ENCODE assay signal across 8 mouse cellular contexts in the genomic region with DNA sequence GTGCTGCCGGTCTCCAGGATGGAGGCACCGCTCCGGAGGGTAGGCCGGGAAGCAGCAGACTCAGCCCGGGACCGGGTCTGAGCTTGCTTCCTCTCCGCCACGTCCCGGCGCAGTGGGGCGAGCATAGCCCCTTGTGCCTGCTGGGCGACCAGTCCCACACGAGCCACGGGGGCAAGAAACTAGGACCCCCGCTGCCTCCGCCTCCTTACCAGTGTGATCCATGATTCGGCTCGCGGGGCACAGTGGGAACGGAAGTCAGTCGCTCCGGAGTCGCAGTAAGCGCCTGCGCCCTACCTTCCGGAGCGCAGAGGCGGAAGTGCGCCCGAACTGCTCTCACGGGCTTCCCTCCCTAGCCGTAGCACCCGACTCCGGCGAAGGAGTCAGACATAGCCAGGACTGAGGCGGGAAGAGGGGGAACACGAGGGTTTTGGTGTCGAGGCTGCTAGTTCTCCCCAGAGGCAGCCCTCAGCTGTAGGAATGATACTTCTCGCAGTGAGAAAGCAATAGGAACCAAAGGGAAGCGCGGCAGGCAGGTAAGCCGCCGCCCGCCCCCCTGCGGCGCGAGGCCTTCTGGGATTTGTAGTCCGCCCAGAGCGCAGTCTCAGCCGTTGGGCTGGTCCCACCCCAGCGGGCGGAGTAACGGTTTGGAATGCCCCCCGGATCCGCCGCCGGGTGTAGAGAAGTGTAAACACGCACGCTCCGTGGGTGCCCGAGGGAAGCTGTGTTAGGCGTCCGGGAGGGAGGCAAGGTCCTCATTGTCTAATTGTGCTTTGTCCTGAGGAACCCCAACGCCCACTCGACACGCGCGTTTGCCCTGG. TPM values are rescaled to one million over a fixed set of nuclear protein-coding genes. Genes with fewer than 3 reads are reported as not detected.
A peak's percentile ranks its signal among the peaks of the same experiment; 100 is the strongest.
DNase-seq lines count a peak whose midpoint lies in the region; ATAC-seq and TF ChIP-seq lines count a peak whose summit lies in the region.

A gene (minus strand): TSS at position 303 of the 818 bp plus-strand sequence.

- DNase-seq in brain, embryonic 14.5 days (ENCODE audit: low read depth): peak; percentile 99
- peak; percentile 96 for DNase-seq in kidney, postnatal 0 days (ENCODE audit: low spot score)
- DNase-seq in liver, embryonic 11.5 days (ENCODE audit: low spot score): peak; percentile 98
- peak; percentile 96 for DNase-seq in naive thymus-derived CD4-positive, alpha-beta T cell, adult 2 months (ENCODE audit: low read depth)

- TF ChIP-seq CTCF in C2C12 (IDR thresholded peaks at IDR 0.05; ENCODE audit: control insufficient read depth, insufficient read depth, insufficient read length): no peak
- TF ChIP-seq CTCF in brain, embryonic 14.5 days (IDR thresholded peaks at IDR 0.05; ENCODE audit: borderline replicate concordance, extremely low read depth, insufficient read depth, insufficient read length): no peak
- TF ChIP-seq CTCF in kidney, postnatal 0 days (IDR thresholded peaks at IDR 0.05; ENCODE audit: low read depth): peak; percentile 18

- H3K4me2 ChIP-seq in heart, embryonic 12.5 days: peak within 1 kb of the TSS; percentile 95
- H3K4me2 ChIP-seq in kidney, postnatal 0 days (ENCODE audit: low read length): peak within 1 kb of the TSS; percentile 90
- H3K4me2 ChIP-seq in liver, embryonic 11.5 days: peak within 1 kb of the TSS; percentile 92
- peak within 1 kb of the TSS; percentile 70 for H3K4me2 ChIP-seq in stomach, embryonic 14.5 days (replicated peaks; ENCODE audit: low read depth, low read length)

- H3K36me3 ChIP-seq in C2C12 (ENCODE audit: control insufficient read depth, insufficient read depth): peaks cover 3% of the 10 kb centered on the region
- H3K36me3 ChIP-seq in erythroblast, embryonic 14.5 days (ENCODE audit: control insufficient read depth): peaks cover 3% of the 10 kb centered on the region
- peaks cover under 1% of the 10 kb centered on the region for H3K36me3 ChIP-seq in heart, embryonic 12.5 days
- H3K36me3 ChIP-seq in kidney, postnatal 0 days (ENCODE audit: insufficient read depth, low read length): no peaks in the 10 kb centered on the region
- H3K36me3 ChIP-seq in liver, embryonic 11.5 days (ENCODE audit: control insufficient read depth, insufficient read depth, low read length): no peaks in the 10 kb centered on the region
- no peaks in the 10 kb centered on the region; the same call in 1 of the 2 replicates for H3K36me3 ChIP-seq in stomach, embryonic 14.5 days (ENCODE audit: control insufficient read depth, insufficient read depth, low read length)

- H3K9me3 ChIP-seq in erythroblast, embryonic 14.5 days (ENCODE audit: control insufficient read depth, low read length): no peaks in the 10 kb centered on the region
- no peaks in the 10 kb centered on the region for H3K9me3 ChIP-seq in heart, embryonic 12.5 days (replicated peaks)
- no peaks in the 10 kb centered on the region for H3K9me3 ChIP-seq in kidney, postnatal 0 days (replicated peaks; ENCODE audit: low read length)
- H3K9me3 ChIP-seq in liver, embryonic 11.5 days (ENCODE audit: control insufficient read depth, low read length): no peaks in the 10 kb centered on the region
- no peaks in the 10 kb centered on the region for H3K9me3 ChIP-seq in stomach, embryonic 14.5 days (ENCODE audit: control insufficient read depth, low read depth, low read length)

- TF ChIP-seq POLR2A in brain, embryonic 14.5 days (IDR thresholded peaks at IDR 0.05; ENCODE audit: borderline replicate concordance, extremely low read depth, insufficient read depth, insufficient read length, poor library complexity, severe bottlenecking): peak; percentile 61; the same call in 1 of the 2 replicates

- peaks cover 48% of the 10 kb centered on the region for H3K79me2 ChIP-seq in C2C12 (ENCODE audit: control insufficient read depth, insufficient read depth)

- H3K4me3 ChIP-seq in C2C12 (ENCODE audit: insufficient read depth, poor library complexity, severe bottlenecking): peak within 1 kb of the TSS; percentile 98
- peak within 1 kb of the TSS; percentile 89 for H3K4me3 ChIP-seq in erythroblast, embryonic 14.5 days (replicated peaks)
- peak within 1 kb of the TSS; percentile 98 for H3K4me3 ChIP-seq in heart, embryonic 12.5 days
- H3K4me3 ChIP-seq in kidney, postnatal 0 days (replicated peaks; ENCODE audit: low read depth, low read length): peak within 1 kb of the TSS; percentile 99
- peak within 1 kb of the TSS; percentile 97 for H3K4me3 ChIP-seq in liver, embryonic 11.5 days (ENCODE audit: low read depth, low read length)
- peak within 1 kb of the TSS; percentile 91 for H3K4me3 ChIP-seq in stomach, embryonic 14.5 days (ENCODE audit: low read depth, low read length)

- peak within 1 kb of the TSS; percentile 86 for H3K9ac ChIP-seq in heart, embryonic 12.5 days
- peak within 1 kb of the TSS; percentile 87 for H3K9ac ChIP-seq in kidney, postnatal 0 days (ENCODE audit: low read depth, low read length)
- peak within 1 kb of the TSS; percentile 90 for H3K9ac ChIP-seq in liver, embryonic 11.5 days (ENCODE audit: low read depth, low read length)
- H3K9ac ChIP-seq in stomach, embryonic 14.5 days (replicated peaks; ENCODE audit: low read depth, low read length): peak within 1 kb of the TSS; percentile 78

- H3K27me3 ChIP-seq in C2C12 (ENCODE audit: control insufficient read depth, insufficient read depth, insufficient read length): no peaks in the 10 kb centered on the region
- no peaks in the 10 kb centered on the region for H3K27me3 ChIP-seq in erythroblast, embryonic 14.5 days (ENCODE audit: control insufficient read depth)
- H3K27me3 ChIP-seq in heart, embryonic 12.5 days (replicated peaks): no peaks in the 10 kb centered on the region
- H3K27me3 ChIP-seq in kidney, postnatal 0 days (ENCODE audit: insufficient read depth, low read length): no peaks in the 10 kb centered on the region
- no peaks in the 10 kb centered on the region for H3K27me3 ChIP-seq in liver, embryonic 11.5 days (replicated peaks; ENCODE audit: control insufficient read depth, insufficient read depth, low read length)
- H3K27me3 ChIP-seq in stomach, embryonic 14.5 days (ENCODE audit: control insufficient read depth, insufficient read depth, low read length): no peaks in the 10 kb centered on the region

- ATAC-seq in heart, embryonic 12.5 days (ENCODE audit: insufficient number of reproducible peaks, low FRiP score): peak; percentile 99
- ATAC-seq in kidney, postnatal 0 days (replicated peaks; ENCODE audit: low FRiP score, low read depth): peak; percentile 98
- ATAC-seq in liver, embryonic 11.5 days (replicated peaks; ENCODE audit: low FRiP score): peak; percentile 98
- peak; percentile 98 for ATAC-seq in stomach, embryonic 14.5 days (ENCODE audit: insufficient number of reproducible peaks, insufficient read depth, low FRiP score, low read depth)

- H3K4me1 ChIP-seq in erythroblast, embryonic 14.5 days (ENCODE audit: control insufficient read depth): peaks cover 27% of the 10 kb centered on the region
- H3K4me1 ChIP-seq in heart, embryonic 12.5 days (replicated peaks): peaks cover 16% of the 10 kb centered on the region
- no peaks in the 10 kb centered on the region; the same call in 1 of the 2 replicates for H3K4me1 ChIP-seq in kidney, postnatal 0 days (replicated peaks; ENCODE audit: insufficient read depth, low read length)
- H3K4me1 ChIP-seq in liver, embryonic 11.5 days (replicated peaks; ENCODE audit: control insufficient read depth, insufficient read depth, low read length): peaks cover 10% of the 10 kb centered on the region
- peaks cover 9% of the 10 kb centered on the region; the same call in 1 of the 2 replicates for H3K4me1 ChIP-seq in stomach, embryonic 14.5 days (ENCODE audit: control insufficient read depth, insufficient read depth, low read length)

- H3K79me3 ChIP-seq in C2C12 (ENCODE audit: low read depth): peaks cover 42% of the 10 kb centered on the region

- 0% methylated on average over 68 of the region's 68 CpGs for WGBS in heart, embryonic 12.5 days
- WGBS in kidney, postnatal 0 days: under 1% methylated on average over 68 of the region's 68 CpGs
- under 1% methylated on average over 68 of the region's 68 CpGs for WGBS in liver, embryonic 11.5 days
- WGBS in stomach, embryonic 14.5 days: under 1% methylated on average over 68 of the region's 68 CpGs

- H3ac ChIP-seq in C2C12 (ENCODE audit: control insufficient read depth, insufficient read length, low read depth): peak within 1 kb of the TSS; percentile 99

- peak within 1 kb of the TSS; percentile 88 for H3K27ac ChIP-seq in heart, embryonic 12.5 days (ENCODE audit: poor library complexity, severe bottlenecking)
- H3K27ac ChIP-seq in kidney, postnatal 0 days: peak within 1 kb of the TSS; percentile 91
- H3K27ac ChIP-seq in liver, embryonic 11.5 days (ENCODE audit: low read depth, low read length): peak within 1 kb of the TSS; percentile 85
- H3K27ac ChIP-seq in stomach, embryonic 14.5 days (ENCODE audit: low read length): peak within 1 kb of the TSS; percentile 70

TF ChIP-seq in C2C12, 6 proteins besides CTCF, POLR2A, EP300 and RAD21:
- TF ChIP-seq MYOD1 (IDR thresholded peaks at IDR 0.05; ENCODE audit: control insufficient read depth, insufficient read length, low read depth): no peak
- no peak for TF ChIP-seq MYOG (IDR thresholded peaks at IDR 0.05; ENCODE audit: control insufficient read depth, extremely low read depth, insufficient read length)
- TF ChIP-seq CEBPB (IDR thresholded peaks at IDR 0.05; ENCODE audit: low read depth): no peak
- TF ChIP-seq MAX (IDR thresholded peaks at IDR 0.05): no peak
- TF ChIP-seq FOSL1 (IDR thresholded peaks at IDR 0.05; ENCODE audit: insufficient read depth, low read length, poor library complexity, severe bottlenecking): no peak
- TF ChIP-seq USF1 (IDR thresholded peaks at IDR 0.05; ENCODE audit: low read depth): no peak

RNA-seq across cellular contexts. Expression of the gene that starts here (rescaled TPM):
- 8.2 TPM for polyA plus RNA-seq in C2C12 (2012; fragmentation: generic; extraction: Trizol)
- polyA plus RNA-seq in brain, embryonic 14.5 days (2012; rRNA removed): 12.7 and 19.6 TPM in 2 replicates
- 0.17 TPM in 2 replicates for polyA plus RNA-seq in erythroblast, embryonic 14.5 days (2012)
- 10.7 and 11.3 TPM in 2 replicates for polyA plus RNA-seq in heart, embryonic 12.5 days (2016; fragmentation: Nextera tagmentation; extraction: Ambion mirVana)
- 11.2 and 13.1 TPM in 2 replicates for polyA plus RNA-seq in kidney, postnatal 0 days (2015; fragmentation: Nextera tagmentation; extraction: Ambion mirVana)
- polyA plus RNA-seq in liver, embryonic 11.5 days (2014; fragmentation: Nextera tagmentation; extraction: Ambion mirVana): 18.1 and 21.0 TPM in 2 replicates
- polyA plus RNA-seq in stomach, embryonic 14.5 days (2014; fragmentation: Nextera tagmentation; extraction: Ambion mirVana): 18.8 and 22.1 TPM in 2 replicates

Comparison
In these comparisons a context has a peak if more than half of its experiments do, and no peak if none do; other contexts are left out.
1. Peak in every context shown above with its lines: DNase-seq, ATAC-seq, H3K4me3 ChIP-seq and H3K27ac ChIP-seq.